Mouse (Mus musculus): ENCODE measurements around the gene Ikbip. TPM values are rescaled to one million over a fixed set of nuclear protein-coding genes. Genes with fewer than 3 reads are reported as not detected.

Ikbip gene
- polyA plus RNA-seq, 2 experiments from 2014 or later: 4.9 to 6.5 TPM

- ATAC-seq: peak; percentile 8
Observed at GRCm38 (mm10) chr10:91122646-91123045, 39.9 kb downstream of the Ikbip start.

- peak; percentile 37 for ATAC-seq
Observed at GRCm38 (mm10) chr10:91123281-91123827, 40.6 kb downstream of the Ikbip start.

DNA sequence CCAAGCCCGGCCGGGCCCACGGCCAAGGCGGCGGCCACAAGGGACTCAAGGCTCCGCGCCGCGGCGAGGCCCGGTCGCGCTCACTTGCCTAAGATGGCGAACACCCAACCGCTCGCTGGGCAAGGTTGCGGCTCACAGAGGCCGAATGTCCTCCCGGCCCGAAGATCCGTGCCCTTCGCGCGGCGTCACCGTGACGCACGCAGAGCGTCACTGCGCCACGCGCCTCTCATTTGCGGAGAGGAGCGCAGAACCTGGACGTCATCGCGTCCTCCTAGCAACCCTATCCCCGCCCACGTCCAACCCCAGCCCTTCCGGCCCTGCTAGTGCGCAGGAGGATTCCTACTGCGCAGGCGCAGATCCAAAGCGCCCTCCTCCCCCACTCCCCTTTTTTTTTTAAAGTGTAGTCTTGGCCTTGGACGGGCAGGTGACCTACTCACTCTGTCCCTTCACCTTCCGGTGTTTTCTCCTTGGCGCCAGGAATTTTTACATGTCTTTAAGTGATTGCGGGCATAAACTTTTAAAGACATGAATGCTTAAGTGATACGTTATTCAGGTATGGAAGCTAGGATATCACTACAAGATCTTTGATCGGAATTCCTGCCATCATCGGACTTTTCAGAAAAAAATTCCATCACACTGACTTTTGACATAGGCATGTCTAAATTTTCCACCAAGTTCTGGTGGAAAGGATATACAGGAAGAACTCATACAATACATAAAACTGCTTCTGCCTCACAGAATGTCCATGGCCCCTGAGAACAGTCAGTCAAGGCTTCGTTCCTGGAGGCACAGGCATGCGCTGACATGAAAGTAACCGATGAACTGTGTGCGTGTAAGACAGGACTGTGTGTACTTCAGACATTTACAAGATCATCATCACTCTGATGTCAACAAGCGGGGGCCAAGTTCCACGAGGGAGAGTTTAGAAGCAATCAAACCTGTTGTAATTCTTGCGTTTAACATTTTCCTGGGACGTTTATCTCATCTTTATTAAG is 41.4 kb downstream of the Ikbip start, which contains the start of gene Slc25a3:
Gene Slc25a3 (minus strand): TSS at position 232 of the 995 bp plus-strand sequence.
- peak; percentile 95 for ATAC-seq

- ATAC-seq: no peak
Observed at GRCm38 (mm10) chr10:91126618-91127355, 44.0 kb downstream of the Ikbip start.

- no peak for ATAC-seq
Observed at GRCm38 (mm10) chr10:91127395-91127794, 44.7 kb downstream of the Ikbip start.

DNA sequence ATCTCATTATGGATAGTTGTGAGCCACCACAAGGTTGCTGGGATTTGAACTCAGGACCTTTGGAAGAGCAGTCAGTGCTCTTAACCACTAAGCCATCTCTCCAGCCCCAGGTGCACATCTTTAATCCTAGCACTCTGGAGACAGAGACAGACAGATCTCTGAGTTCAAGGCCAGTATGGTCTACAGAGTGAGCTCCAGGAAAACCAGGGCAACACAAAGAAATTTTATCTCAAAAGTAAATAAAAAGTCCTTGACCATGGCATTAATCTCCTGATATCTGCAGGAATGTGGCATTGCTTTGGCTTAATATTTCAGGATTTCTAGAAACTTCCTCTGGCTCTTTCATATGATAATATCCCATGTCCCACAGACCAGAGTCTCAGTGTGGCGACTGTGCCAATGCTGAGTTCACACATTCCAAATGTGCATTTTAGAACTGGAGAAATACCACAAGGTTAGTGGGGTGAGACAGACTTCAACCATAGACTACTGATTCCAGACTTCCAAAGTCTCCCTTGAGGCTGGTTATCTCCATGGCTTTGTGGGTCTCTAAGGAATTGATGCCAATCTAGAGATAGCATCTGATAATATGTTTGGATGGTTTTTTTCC is 45.9 kb downstream of the Ikbip start:
- no peak for ATAC-seq

GRCm38 (mm10) chr10:91130792-91131191 is 48.1 kb downstream of the Ikbip start:
- ATAC-seq: no peak

DNA sequence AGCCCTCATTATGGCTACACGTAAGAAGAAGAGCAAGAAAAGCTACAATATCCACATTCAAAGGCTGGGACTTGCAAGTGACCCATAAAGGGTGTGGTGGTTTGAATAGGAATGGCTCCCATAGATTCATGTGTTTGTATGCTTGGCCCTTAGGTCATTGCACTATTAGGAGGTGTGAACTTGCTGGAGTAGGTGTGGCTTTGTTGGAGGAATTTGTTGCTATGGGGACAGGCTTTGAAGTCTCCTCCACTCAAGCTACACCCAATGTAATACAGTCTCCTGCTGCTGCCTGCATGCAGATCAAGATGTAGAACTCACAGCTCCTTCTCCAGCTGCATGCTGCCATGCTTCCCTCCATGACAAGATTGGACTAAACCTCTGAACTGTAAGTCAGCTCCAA is 48.8 kb downstream of the Ikbip start:
- no peak for ATAC-seq

DNA sequence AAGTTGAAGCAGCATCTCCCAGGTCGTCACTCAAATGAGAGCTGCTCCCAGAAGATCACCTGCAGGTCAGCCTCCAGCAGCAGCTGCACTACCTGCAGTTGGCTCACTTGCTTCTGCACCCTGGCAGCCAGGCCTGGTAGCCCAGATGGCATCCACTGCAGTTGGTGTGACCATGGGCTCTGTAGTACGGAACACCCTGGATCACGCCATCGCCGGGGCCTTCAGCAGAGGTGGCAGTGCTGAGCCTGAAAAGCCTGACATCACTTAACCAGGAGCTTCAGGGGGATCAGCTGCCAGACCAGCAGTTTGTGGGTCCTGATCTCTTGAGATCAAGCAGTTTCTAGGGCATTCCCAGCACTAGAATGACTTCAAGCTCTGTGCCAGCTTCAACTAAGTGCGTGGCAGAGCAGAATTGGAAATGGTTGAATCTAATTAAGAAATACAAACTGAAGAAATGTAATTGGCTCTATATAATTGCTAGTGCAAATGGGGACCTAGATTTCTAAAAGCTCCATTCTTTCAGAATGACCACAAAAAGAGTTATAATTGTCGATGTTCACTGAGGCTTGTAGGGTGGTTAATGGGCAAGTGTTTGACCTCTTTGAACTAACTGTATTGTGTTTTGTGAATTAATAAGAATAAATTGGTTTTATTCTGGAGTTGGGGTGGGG is 52.7 kb downstream of the Ikbip start:
- ATAC-seq: no peak

DNA sequence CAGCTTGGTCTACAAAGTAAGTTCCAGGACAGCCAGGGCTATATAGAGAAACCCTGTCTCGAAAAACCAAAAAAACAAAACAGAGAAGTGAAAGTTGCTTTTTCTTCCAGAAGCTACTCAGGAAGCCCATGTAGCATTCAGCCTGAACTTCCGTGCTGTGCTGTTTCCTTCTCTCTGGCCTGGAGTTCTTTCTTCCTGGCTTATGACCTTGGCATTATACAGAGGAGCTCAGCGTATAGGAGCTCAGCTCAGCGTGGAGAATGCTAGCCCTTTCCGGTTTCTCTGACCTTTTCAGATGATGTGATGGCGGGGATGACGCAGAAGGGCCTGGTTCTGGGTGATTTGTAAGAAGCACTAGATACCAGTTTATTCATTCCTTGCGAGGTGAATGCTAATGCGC is 54.7 kb downstream of the Ikbip start:
- no peak for ATAC-seq

DNA sequence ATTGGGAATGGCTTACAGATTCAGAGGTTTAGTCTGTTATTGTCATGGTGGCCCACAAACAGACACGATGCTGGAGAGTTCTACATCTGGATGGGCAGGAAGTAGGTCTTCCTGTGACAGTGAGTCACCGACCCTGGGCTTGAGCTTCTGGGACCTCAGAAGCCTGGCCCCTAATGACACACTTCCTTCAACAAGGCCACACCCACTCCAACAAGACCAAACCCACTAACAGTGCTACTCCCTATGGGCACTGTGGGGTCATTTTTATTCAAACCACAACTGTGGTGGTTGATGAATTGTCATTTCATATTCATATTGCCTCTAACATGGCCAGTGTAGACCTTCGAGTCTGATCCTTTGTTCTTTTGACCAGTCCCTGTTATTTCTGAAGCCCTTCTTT is 55.6 kb downstream of the Ikbip start:
- ATAC-seq: peak; percentile 66

DNA sequence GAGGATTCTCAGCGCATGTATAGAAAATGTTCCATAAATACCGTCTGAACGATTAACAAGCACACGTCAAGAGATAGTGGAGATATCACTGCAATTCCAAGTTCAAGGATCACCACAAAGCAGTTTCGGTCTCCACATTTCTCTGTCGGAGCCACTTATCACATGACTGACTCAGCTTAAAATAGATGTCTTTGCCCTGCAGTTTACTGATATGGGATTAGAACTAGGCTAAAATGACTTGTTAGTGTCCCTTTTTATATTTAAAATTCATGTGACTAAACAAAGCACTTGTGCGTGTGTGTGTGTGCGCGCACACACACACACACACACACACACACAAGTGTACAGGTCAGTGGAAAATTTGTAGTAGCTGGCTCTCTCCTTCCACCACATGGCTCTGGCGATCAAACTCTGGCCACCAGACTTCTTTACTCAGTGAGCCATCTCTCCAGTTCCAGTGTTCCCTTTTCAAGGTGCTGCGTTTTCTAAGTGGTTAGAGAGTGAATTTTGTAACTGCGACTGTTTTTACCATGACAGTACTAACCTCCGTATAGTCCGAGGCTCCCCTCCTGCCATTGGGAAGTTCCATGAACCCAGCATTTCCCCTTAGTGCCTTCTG is 56.5 kb downstream of the Ikbip start:
- no peak for ATAC-seq

DNA sequence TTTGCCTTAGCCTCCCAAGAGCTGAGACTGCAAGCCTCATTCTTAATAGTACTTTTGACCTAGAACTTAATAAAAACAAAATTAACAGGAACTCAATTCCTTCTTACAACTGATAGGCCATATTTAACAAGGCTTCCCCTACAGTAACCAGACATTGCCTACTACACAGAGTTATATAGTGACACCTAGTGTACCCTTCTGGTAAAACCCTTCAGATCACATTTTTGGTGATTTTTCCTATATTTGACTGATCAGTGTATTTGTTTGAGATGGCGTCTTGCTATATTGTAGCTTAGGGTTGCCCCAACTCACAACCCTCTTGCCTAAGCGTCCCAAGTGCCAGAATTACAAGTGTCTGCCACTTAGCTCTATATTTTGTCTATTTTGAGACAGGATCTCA is 58.8 kb downstream of the Ikbip start:
- ATAC-seq: peak; percentile 84

DNA sequence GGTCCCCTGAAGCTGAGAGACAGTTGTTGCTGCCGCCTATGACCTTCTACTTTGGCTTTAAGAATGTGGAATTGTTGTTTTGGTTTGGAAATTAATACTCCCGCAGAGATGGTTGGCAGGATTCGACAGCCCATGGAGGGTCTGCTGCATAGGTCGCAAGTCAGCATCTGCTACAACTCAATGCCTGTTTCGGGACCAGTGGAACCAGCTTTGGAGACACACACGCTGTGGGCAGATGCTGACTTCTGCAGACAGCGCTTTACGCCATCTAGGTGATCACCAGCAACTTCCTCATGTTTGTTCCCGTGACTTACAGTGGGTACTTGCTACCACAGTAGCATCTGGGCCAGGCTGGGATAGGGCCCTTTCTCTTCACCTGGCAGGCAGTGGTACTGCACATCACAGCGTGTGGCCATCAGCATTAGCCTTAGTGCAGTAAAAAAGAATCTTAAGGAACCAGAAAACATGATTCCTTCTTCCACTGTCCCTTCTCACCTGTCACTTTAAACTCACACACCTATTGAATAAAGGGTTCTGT is 60.0 kb downstream of the Ikbip start:
- ATAC-seq: no peak

- ATAC-seq: no peak
Observed at GRCm38 (mm10) chr10:91143313-91144230, 60.8 kb downstream of the Ikbip start.

DNA sequence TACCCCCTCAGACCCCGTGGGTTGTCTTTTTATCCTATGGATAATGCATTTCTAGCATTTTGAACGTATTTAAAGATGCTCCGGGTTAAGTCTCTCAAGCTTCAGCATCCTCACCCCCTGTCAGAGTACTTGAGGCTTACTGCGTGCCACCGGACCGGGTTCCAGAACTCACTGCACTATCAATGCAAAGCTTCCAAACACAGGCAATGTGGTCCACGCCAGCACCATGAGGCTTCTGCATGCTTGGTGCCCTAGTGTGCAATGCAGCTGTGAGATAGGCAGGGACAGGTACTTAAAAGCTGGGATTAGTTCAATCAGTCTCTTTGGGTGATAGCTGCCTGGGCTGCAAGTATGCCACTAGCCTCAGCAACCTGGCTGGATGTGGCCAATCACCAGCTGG is 62.7 kb downstream of the Ikbip start:
- no peak for ATAC-seq

All from CD4-positive, CD25-positive, alpha-beta regulatory T cell, adult 4 months (primary cell).